Mouse (Mus musculus) kidney, adult 2 months (tissue): Measurements from ENCODE around the gene Tbx6.

ENCODE experiments used
- CTCF ChIP-seq: fragments of 200-500 bp; conservative IDR thresholded peaks from 2 replicates; pipeline ENCODE4 v1.5.1; 2011; ENCODE audit warnings: low read depth, mild to moderate bottlenecking, control low read depth, low read length, moderate library complexity, mixed read lengths; ENCODE audit not compliant: insufficient read depth, insufficient read length
- POLR2A ChIP-seq: fragments of 200-500 bp; IDR thresholded peaks from one replicate; pipeline ENCODE4 v1.6.1; 2011; ENCODE audit warnings: low read depth, low read length, control low read depth

- TF ChIP-seq CTCF (0 out of 2 replicates have a peak, but pooled peaks have one; percentile 1), POLR2A (no peak)
These were observed 31.5 kb upstream of the Tbx6 start for GRCm38 (mm10) chr7:126749582-126750343.
